Mouse (Mus musculus) hindbrain, embryonic 11.5 days (tissue): ENCODE data around the gene Cabp2. TPM values are rescaled to one million over a fixed set of nuclear protein-coding genes. Genes with fewer than 3 reads are reported as not detected.
"Not testable (repeated sequence)": the region's sequence is repeated elsewhere in the genome, so short reads cannot be mapped to it uniquely, and the experiment has no call there.

Source experiments
- ATAC-seq: fragments of 200-750 bp; cut with Nextera tagmentation; 2 replicates; pipeline ENCODE4 v1.8.0; 2017; ENCODE audit warnings: mild to moderate bottlenecking, moderate TSS enrichment, moderate library complexity; ENCODE audit not compliant: low FRiP score
- DNase-seq: peaks from one replicate; pipeline ENCODE4 v3.0.0-alpha.2; 2015; ENCODE audit warnings: low spot score
- H3K27ac ChIP-seq: fragments of 300-500 bp; sonication (generic); 2 replicates; pipeline ENCODE4 v1.5.1; 2014; ENCODE audit warnings: mild to moderate bottlenecking, low read depth, low read length
- H3K27me3 ChIP-seq: fragments of 300-500 bp; sonication (generic); 2 replicates; pipeline ENCODE4 v1.6.1; 2014; ENCODE audit warnings: mild to moderate bottlenecking, low read length, moderate library complexity, mixed read lengths; ENCODE audit not compliant: control insufficient read depth, insufficient read depth
- H3K36me3 ChIP-seq: fragments of 300-500 bp; sonication (generic); 2 replicates; pipeline ENCODE4 v1.6.1; 2014; ENCODE audit warnings: mild to moderate bottlenecking, low read length, moderate library complexity, mixed read lengths; ENCODE audit not compliant: control insufficient read depth, insufficient read depth
- H3K4me1 ChIP-seq: fragments of 300-500 bp; sonication (generic); replicated peaks from 2 replicates; pipeline ENCODE4 v1.6.1; 2014; ENCODE audit warnings: low read length, mixed read lengths; ENCODE audit not compliant: control insufficient read depth, insufficient read depth
- H3K4me2 ChIP-seq: fragments of 300-500 bp; sonication (generic); replicated peaks from 2 replicates; pipeline ENCODE4 v1.6.1; 2014; ENCODE audit warnings: mild to moderate bottlenecking, low read depth, low read length
- H3K4me3 ChIP-seq: fragments of 300-500 bp; sonication (generic); 2 replicates; pipeline ENCODE4 v1.5.1; 2014; ENCODE audit warnings: low read depth, low read length
- H3K9ac ChIP-seq: fragments of 300-500 bp; sonication (generic); 2 replicates; pipeline ENCODE4 v1.6.1; 2014; ENCODE audit warnings: low read depth, low read length
- H3K9me3 ChIP-seq: fragments of 300-500 bp; sonication (generic); 2 replicates; pipeline ENCODE4 v1.6.1; 2016; ENCODE audit warnings: low read length; ENCODE audit not compliant: control insufficient read depth
- WGBS: fragments of 180-500 bp; shearing (Covaris S2); extraction: QIAGEN DNeasy Blood & Tissue Kit; methylation state at CpG from one replicate; pipeline ENCODE4 v1.1.7; 2014; 5-methylcytosine and 5-hydroxymethylcytosine counted together
- polyA plus RNA-seq: library from polyadenylated mRNA; unstranded; fragments of >200 nt; fragmentation: Nextera tagmentation; extraction: Ambion mirVana; gene quantifications from 2 replicates; pipeline ENCODE4 v1.2.1, GENCODE M21; 2014

Gene Cabp2
- polyA plus RNA-seq, 1 experiment from 2014 or later, result not detected

GRCm38 (mm10) chr19:4124432-4124831, 43.1 kb downstream of the Cabp2 start:
- Histone ChIP-seq H3K27ac (no peak overlapping the region), H3K27me3 (no peaks in the 10 kb centered on the region), H3K4me3 (no peak overlapping the region), H3K4me2 (no peak overlapping the region), H3K36me3 (no peaks in the 10 kb centered on the region), H3K9ac (no peak overlapping the region), H3K4me1 (peaks cover 7% of the 10 kb centered on the region; the same call in 1 of the 2 replicates), H3K9me3 (no peaks in the 10 kb centered on the region)
- ATAC-seq (no peak), DNase-seq (no peak)
- WGBS, result 88% methylated on average over 4 of the region's 4 CpGs

- peak; percentile 20 for DNase-seq
- Histone ChIP-seq H3K4me2 (peak overlapping the region; percentile 76), H3K4me3 (peak overlapping the region; percentile 65), H3K27ac (peak overlapping the region; percentile 27; the same call in 1 of the 2 replicates), H3K9ac (peak overlapping the region; percentile 77; the same call in 1 of the 2 replicates)
- not testable (repeated sequence) for H3K9me3 ChIP-seq, H3K27me3 ChIP-seq, H3K36me3 ChIP-seq, H3K4me1 ChIP-seq
- peak; percentile 52; the same call in 1 of the 2 replicates for ATAC-seq
- WGBS, result 20% methylated on average over 3 of the region's 4 CpGs
Measured at GRCm38 (mm10) chr19:4125268-4125667, 43.9 kb downstream of the Cabp2 start.

- Histone ChIP-seq H3K4me2 (peak within 1 kb of the TSS; percentile 76), H3K9me3 (no peaks in the 10 kb centered on the region), H3K27me3 (no peaks in the 10 kb centered on the region), H3K27ac (peak within 1 kb of the TSS; percentile 53; the same call in 1 of the 2 replicates), H3K4me1 (peaks cover 4% of the 10 kb centered on the region; the same call in 1 of the 2 replicates), H3K36me3 (peaks cover under 1% of the 10 kb centered on the region; the same call in 1 of the 2 replicates), H3K9ac (peak within 1 kb of the TSS; percentile 77), H3K4me3 (peak within 1 kb of the TSS; percentile 65)
- ATAC-seq (peak; percentile 94), DNase-seq (peak; percentile 97)
- 1% methylated on average over 60 of the region's 64 CpGs for WGBS
Measured at GRCm38 (mm10) chr19:4125741-4126696, 44.6 kb downstream of the Cabp2 start, which contains the start of gene Aip. Gene Aip, minus strand, starts transcription at chr19:4125858.

DNA sequence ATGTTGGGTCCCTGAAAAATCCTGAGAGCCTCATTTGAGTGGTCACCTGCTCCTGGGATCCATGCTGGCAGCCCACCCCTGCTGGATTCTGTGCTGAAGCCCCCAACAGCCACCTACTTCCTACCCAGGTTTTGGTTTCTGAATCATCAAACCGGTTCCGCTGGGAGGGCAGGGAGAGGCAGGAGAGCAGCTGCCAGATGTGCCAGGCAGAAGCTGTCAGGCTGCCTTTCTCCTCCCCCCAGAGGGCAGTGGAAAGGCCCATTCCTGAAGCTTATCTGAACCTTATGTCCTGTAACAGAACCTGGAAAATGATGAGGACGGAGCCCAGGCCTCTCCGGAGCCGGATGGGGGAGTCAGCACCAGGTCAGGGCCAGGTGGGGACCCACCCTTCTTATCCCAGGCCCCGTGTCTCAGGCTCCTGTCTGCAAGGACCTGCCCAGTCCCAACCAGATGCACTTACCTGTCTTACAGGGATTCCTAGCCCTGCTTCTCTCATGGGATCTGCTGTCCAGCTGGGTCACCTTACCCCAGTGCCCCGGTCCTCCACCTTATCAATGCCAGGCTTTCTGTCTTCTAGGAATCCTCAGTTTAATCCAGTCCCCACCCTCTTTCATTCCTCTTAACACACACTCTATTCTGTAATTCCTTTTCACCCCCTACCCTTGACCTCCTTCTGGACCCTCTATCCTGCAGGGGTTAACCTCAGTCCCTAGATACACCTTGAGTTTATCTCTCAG, 45.5 kb downstream of the Cabp2 start:
- 72% methylated on average over 7 of the region's 7 CpGs for WGBS
- Histone ChIP-seq H3K9ac (peak overlapping the region; percentile 77), H3K4me3 (peak overlapping the region; percentile 65), H3K27me3 (no peaks in the 10 kb centered on the region), H3K9me3 (no peaks in the 10 kb centered on the region), H3K36me3 (peaks cover 7% of the 10 kb centered on the region; the same call in 1 of the 2 replicates), H3K4me2 (peak overlapping the region; percentile 76), H3K4me1 (peaks cover 4% of the 10 kb centered on the region; the same call in 1 of the 2 replicates), H3K27ac (no peak overlapping the region)
- DNase-seq (peak; percentile 16), ATAC-seq (no peak)

GRCm38 (mm10) chr19:4129462-4129861, 48.1 kb downstream of the Cabp2 start:
- ATAC-seq, result no peak
- H3K4me3 ChIP-seq, result no peak overlapping the region
- H3K27me3 ChIP-seq, result no peaks in the 10 kb centered on the region
- 95% methylated on average over 7 of the region's 7 CpGs for WGBS
- no peaks in the 10 kb centered on the region for H3K9me3 ChIP-seq
- no peak overlapping the region for H3K27ac ChIP-seq
- H3K36me3 ChIP-seq, result peaks cover 7% of the 10 kb centered on the region; the same call in 1 of the 2 replicates
- H3K4me1 ChIP-seq, result peaks cover 4% of the 10 kb centered on the region; the same call in 1 of the 2 replicates
- H3K4me2 ChIP-seq, result no peak overlapping the region
- DNase-seq, result no peak
- H3K9ac ChIP-seq, result no peak overlapping the region

DNA sequence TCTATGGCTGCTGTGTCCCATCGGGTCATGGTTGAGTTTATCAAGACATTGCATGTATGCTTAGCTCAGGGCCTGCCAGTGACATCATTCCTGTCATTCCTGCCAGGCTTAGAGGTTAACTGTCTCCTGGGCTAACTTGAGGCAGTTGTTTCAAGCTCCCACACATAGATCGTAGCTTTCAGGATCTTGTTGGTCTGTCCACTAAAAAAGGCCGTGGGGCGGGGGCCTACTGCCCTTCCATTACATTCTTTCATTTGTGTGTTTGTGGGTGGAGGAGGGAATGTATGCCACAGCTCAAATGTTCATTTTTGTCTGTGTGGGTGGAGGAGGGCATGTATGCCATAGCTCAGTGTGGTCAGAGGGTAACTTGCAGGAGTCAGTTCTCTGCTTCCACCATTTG, 48.7 kb downstream of the Cabp2 start:
- no peak overlapping the region for H3K9ac ChIP-seq
- H3K4me3 ChIP-seq, result no peak overlapping the region
- WGBS, result 91% methylated on average over 4 of the region's 4 CpGs
- H3K4me1 ChIP-seq, result peaks cover 4% of the 10 kb centered on the region; the same call in 1 of the 2 replicates
- H3K27ac ChIP-seq, result no peak overlapping the region
- no peak for DNase-seq
- H3K36me3 ChIP-seq, result peaks cover 7% of the 10 kb centered on the region; the same call in 1 of the 2 replicates
- H3K4me2 ChIP-seq, result no peak overlapping the region
- no peaks in the 10 kb centered on the region for H3K27me3 ChIP-seq
- no peak for ATAC-seq
- no peaks in the 10 kb centered on the region for H3K9me3 ChIP-seq

GRCm38 (mm10) chr19:4131075-4131474, 49.7 kb downstream of the Cabp2 start:
- DNase-seq (no peak), ATAC-seq (no peak)
- no peak overlapping the region for H3K27ac ChIP-seq
- H3K9ac ChIP-seq, result no peak overlapping the region
- peaks cover 7% of the 10 kb centered on the region; the same call in 1 of the 2 replicates for H3K36me3 ChIP-seq
- 88% methylated on average over 5 of the region's 5 CpGs for WGBS
- no peak overlapping the region for H3K4me2 ChIP-seq
- H3K4me3 ChIP-seq, result no peak overlapping the region
- H3K4me1 ChIP-seq, result peaks cover 4% of the 10 kb centered on the region; the same call in 1 of the 2 replicates
- H3K27me3 ChIP-seq, result no peaks in the 10 kb centered on the region
- H3K9me3 ChIP-seq, result no peaks in the 10 kb centered on the region

GRCm38 (mm10) chr19:4131768-4132167, 50.4 kb downstream of the Cabp2 start:
- 90% methylated on average over 2 of the region's 2 CpGs for WGBS
- Histone ChIP-seq H3K4me1 (peaks cover 1% of the 10 kb centered on the region; the same call in 1 of the 2 replicates), H3K9me3 (no peaks in the 10 kb centered on the region), H3K9ac (no peak overlapping the region), H3K27ac (no peak overlapping the region), H3K4me3 (no peak overlapping the region), H3K36me3 (peaks cover 7% of the 10 kb centered on the region; the same call in 1 of the 2 replicates), H3K27me3 (no peaks in the 10 kb centered on the region), H3K4me2 (no peak overlapping the region)
- ATAC-seq, result no peak
- DNase-seq, result no peak
